Mouse (Mus musculus) thymus, adult 2 months (tissue): ENCODE results near the gene Akp3. TPM values are rescaled to one million over a fixed set of nuclear protein-coding genes. Genes with fewer than 3 reads are reported as not detected.

Source experiments
- DNase-seq: peaks from one replicate; pipeline ENCODE4 v3.0.0; 2021
- H3K27ac ChIP-seq: fragments of 200-500 bp; 2 replicates; pipeline ENCODE4 v1.5.1; 2012; ENCODE audit warnings: low read length, control low read depth; ENCODE audit not compliant: control insufficient read depth, insufficient read depth
- H3K27me3 ChIP-seq: fragments of 200-500 bp; 2 replicates; pipeline ENCODE4 v1.6.1; 2012; ENCODE audit warnings: mild to moderate bottlenecking, low read length, moderate library complexity, mixed read lengths; ENCODE audit not compliant: control insufficient read depth, insufficient read depth
- H3K36me3 ChIP-seq: fragments of 200-500 bp; 2 replicates; pipeline ENCODE4 v1.6.1; 2012; ENCODE audit warnings: mild to moderate bottlenecking, low read length, moderate library complexity; ENCODE audit not compliant: control insufficient read depth, insufficient read depth
- H3K4me1 ChIP-seq: fragments of 200-500 bp; replicated peaks from 2 replicates; pipeline ENCODE4 v1.6.1; 2012; ENCODE audit warnings: low read length; ENCODE audit not compliant: control insufficient read depth, insufficient read depth
- H3K4me3 ChIP-seq: fragments of 200-500 bp; 2 replicates; pipeline ENCODE4 v1.5.1; 2012; ENCODE audit warnings: mild to moderate bottlenecking, low read length, control low read depth, moderate library complexity; ENCODE audit not compliant: control insufficient read depth, insufficient read depth
- CTCF ChIP-seq: fragments of 200-500 bp; IDR thresholded peaks from 2 replicates; pipeline ENCODE4 v1.5.1; 2012; ENCODE audit warnings: mild to moderate bottlenecking, control low read depth, low read length, moderate library complexity, borderline replicate concordance; ENCODE audit not compliant: control insufficient read depth, poor library complexity, insufficient read depth; ENCODE audit errors: extremely low read depth
- POLR2A ChIP-seq: fragments of 200-500 bp; IDR thresholded peaks from 2 replicates; pipeline ENCODE4 v1.6.1; 2012; ENCODE audit warnings: mild to moderate bottlenecking, low read length, control low read depth, moderate library complexity; ENCODE audit not compliant: control insufficient read depth, poor library complexity, insufficient read depth; ENCODE audit errors: extremely low read depth
- WGBS: fragments of 180-500 bp; shearing (Covaris S2); methylation state at CpG from one replicate; pipeline ENCODE4 v1.1.7; 2018; 5-methylcytosine and 5-hydroxymethylcytosine counted together
- polyA plus RNA-seq: library from polyadenylated mRNA; depleted of rRNA; stranded (reverse); fragments of >200 nt; gene quantifications from 2 replicates; pipeline ENCODE4 v1.2.3, GENCODE M21; 2012; rRNA removed

Akp3 gene
- polyA plus RNA-seq, 1 experiment, result 0.62 TPM

GRCm38 (mm10) chr1:87174006-87174955 lies 49.5 kb downstream of the Akp3 start:
- 36% methylated on average over 28 of the region's 28 CpGs for WGBS
- no peaks in the 10 kb centered on the region for H3K4me1 ChIP-seq
- H3K4me3 ChIP-seq, result no peak overlapping the region
- TF ChIP-seq CTCF, result peak; percentile 87
- no peak for TF ChIP-seq POLR2A
- H3K27ac ChIP-seq, result no peak overlapping the region
- peak; percentile 61 for DNase-seq
- no peaks in the 10 kb centered on the region for H3K36me3 ChIP-seq
- no peaks in the 10 kb centered on the region; the same call in 1 of the 2 replicates for H3K27me3 ChIP-seq

- H3K4me3 ChIP-seq, result no peak overlapping the region
- WGBS, result 34% methylated on average over 11 of the region's 11 CpGs
- H3K27me3 ChIP-seq, result no peaks in the 10 kb centered on the region; the same call in 1 of the 2 replicates
- no peaks in the 10 kb centered on the region for H3K36me3 ChIP-seq
- no peak overlapping the region for H3K27ac ChIP-seq
- no peak for TF ChIP-seq CTCF
- no peak for TF ChIP-seq POLR2A
- DNase-seq, result no peak
- H3K4me1 ChIP-seq, result no peaks in the 10 kb centered on the region
Observed at GRCm38 (mm10) chr1:87175852-87176292, 51.1 kb downstream of the Akp3 start.

Other genes starting within 250 kb of the Akp3 start
- 0.53 and 0.83 TPM in 2 replicates for gene Alppl2, start 35.0 kb upstream of the Akp3 start, polyA plus RNA-seq
- 0.63 and 0.88 TPM in 2 replicates for gene Alpi, start 23.4 kb upstream of the Akp3 start, polyA plus RNA-seq
- gene Ecel1, start 31.5 kb downstream of the Akp3 start, polyA plus RNA-seq, result 1.7 and 2.4 TPM in 2 replicates
- 0.10 and 0.23 TPM in 2 replicates for gene Prss56, start 58.3 kb downstream of the Akp3 start, polyA plus RNA-seq
- 0.09 TPM in 1 of 2 replicates, not detected in the other for gene Chrnd, start 65.6 kb downstream of the Akp3 start, polyA plus RNA-seq
- 0.15 and 0.27 TPM in 2 replicates for gene Chrng, start 79.7 kb downstream of the Akp3 start, polyA plus RNA-seq
- 41.9 and 45.0 TPM in 2 replicates for gene Eif4e2, start 88.9 kb downstream of the Akp3 start, polyA plus RNA-seq
- 2.5 and 2.7 TPM in 2 replicates for gene Efhd1, start 139.4 kb downstream of the Akp3 start, polyA plus RNA-seq
- 47.2 and 47.3 TPM in 2 replicates for gene Gigyf2, start 202.0 kb downstream of the Akp3 start, polyA plus RNA-seq